Mouse (Mus musculus) embryonic fibroblast, embryonic 13.5 days (primary cell): ENCODE results near the gene Serf1.

Experiments
- CTCF ChIP-seq: IDR thresholded peaks from 2 replicates; pipeline ENCODE4 v1.5.1; 2011; ENCODE audit warnings: mild to moderate bottlenecking, control low read depth, low read length, moderate library complexity, borderline replicate concordance; ENCODE audit not compliant: insufficient read depth
- POLR2A ChIP-seq: IDR thresholded peaks from 2 replicates; pipeline ENCODE4 v1.6.1; 2011; ENCODE audit warnings: low read depth, mild to moderate bottlenecking, control low read depth, low read length, moderate library complexity

- TF ChIP-seq POLR2A (no peak), CTCF (no peak)
Observed at GRCm38 (mm10) chr13:100125258-100125643, 17.4 kb downstream of the Serf1 start.
